Mouse (Mus musculus) inflammation-experienced regulatory T-cells, adult 6 months (primary cell): ENCODE data around the gene App. TPM values are rescaled to one million over a fixed set of nuclear protein-coding genes. Genes with fewer than 3 reads are reported as not detected.
A peak's percentile ranks its signal among the peaks of the same experiment; 100 is the strongest.

Experiments
- ATAC-seq: one replicate; pipeline ENCODE4 v1.8.0; 2017
- polyA plus RNA-seq, 3 experiments: library from polyadenylated mRNA; unstranded; fragments of 100-300 nt; shearing (Covaris generic); gene quantifications; one replicate each; pipeline ENCODE4 v1.2.1; 2017

The App gene
- under 1 TPM; 0.17 to 0.48 (median 0.29) TPM for polyA plus RNA-seq

GRCm38 (mm10) chr16:85173373-85174081 is at the start of gene App:
Gene App, minus strand, starts transcription at chr16:85173766.
- ATAC-seq: peak; percentile 78

GRCm38 (mm10) chr16:85215846-85216245 is 42.3 kb upstream of the App start:
- no peak for ATAC-seq

- ATAC-seq: no peak
Observed at GRCm38 (mm10) chr16:85215173-85215572, 41.6 kb upstream of the App start.

GRCm38 (mm10) chr16:85195622-85196021 is 22.1 kb upstream of the App start:
- ATAC-seq: no peak

- ATAC-seq: no peak
Observed at GRCm38 (mm10) chr16:85195167-85195566, 21.6 kb upstream of the App start.

- ATAC-seq: no peak
Observed at GRCm38 (mm10) chr16:85181502-85181901, 7.9 kb upstream of the App start.

- ATAC-seq: no peak
Observed at GRCm38 (mm10) chr16:85180710-85181109, 7.1 kb upstream of the App start.

- no peak for ATAC-seq
Observed at GRCm38 (mm10) chr16:85176666-85177065, 3.1 kb upstream of the App start.

GRCm38 (mm10) chr16:85172571-85173372 is 794 bp downstream of the App start:
- no peak for ATAC-seq

GRCm38 (mm10) chr16:85171976-85172570 is 1.5 kb downstream of the App start:
- no peak for ATAC-seq

- no peak for ATAC-seq
Observed at GRCm38 (mm10) chr16:85170826-85171510, 2.6 kb downstream of the App start.

- no peak for ATAC-seq
Observed at GRCm38 (mm10) chr16:85168821-85169220, 4.7 kb downstream of the App start.

- no peak for ATAC-seq
Observed at GRCm38 (mm10) chr16:85166205-85166604, 7.4 kb downstream of the App start.

GRCm38 (mm10) chr16:85165631-85166030 is 7.9 kb downstream of the App start:
- ATAC-seq: no peak

- no peak for ATAC-seq
Observed at GRCm38 (mm10) chr16:85165177-85165576, 8.4 kb downstream of the App start.

GRCm38 (mm10) chr16:85162779-85163178 is 10.8 kb downstream of the App start:
- no peak for ATAC-seq

GRCm38 (mm10) chr16:85160140-85160539 is 13.4 kb downstream of the App start:
- no peak for ATAC-seq

GRCm38 (mm10) chr16:85157796-85158546 is 15.6 kb downstream of the App start:
- ATAC-seq: no peak

GRCm38 (mm10) chr16:85157156-85157555 is 16.4 kb downstream of the App start:
- no peak for ATAC-seq

- ATAC-seq: no peak
Observed at GRCm38 (mm10) chr16:85155836-85156235, 17.7 kb downstream of the App start.

- no peak for ATAC-seq
Observed at GRCm38 (mm10) chr16:85152457-85152856, 21.1 kb downstream of the App start.

- ATAC-seq: no peak
Observed at GRCm38 (mm10) chr16:85151681-85152080, 21.9 kb downstream of the App start.
